Mouse (Mus musculus) left cerebral cortex, adult 18-20 months (tissue): ENCODE measurements around the gene Extl1. TPM values are rescaled to one million over a fixed set of nuclear protein-coding genes. Genes with fewer than 3 reads are reported as not detected.
"Not testable (repeated sequence)": the region's sequence is repeated elsewhere in the genome, so short reads cannot be mapped to it uniquely, and the experiment has no call there.

ENCODE experiments used
- DNase-seq, 2 experiments: peaks; one replicate each; pipeline ENCODE4 v3.0.0; 2021 to 2022; ENCODE audit warnings: low spot score in 2 of 2, mixed read lengths in 1 of 2
- long read RNA-seq, 2 experiments: library from polyadenylated mRNA; stranded (forward); transcript quantifications; one replicate each; pipeline ENCODE4 v2.0.0; 2021
- total RNA-seq, 2 experiments: library from RNA; stranded (reverse); gene quantifications; 2 replicates each; pipeline ENCODE4 v1.2.3; 2021

Extl1 gene
- 10 to 100 TPM; 44.0 to 45.4 TPM for total RNA-seq
- long read RNA-seq, experiment 1, full-length matches to known transcripts = 38 of 74 reads
- long read RNA-seq, experiment 1, partial matches to known transcripts = 12 of 74 reads
- long read RNA-seq, experiment 1, other reads (novel, unspliced or antisense) = 24 of 74 reads
- long read RNA-seq, experiment 2, full-length matches to known transcripts = 21 of 51 reads
- long read RNA-seq, experiment 2, partial matches to known transcripts = 3 of 51 reads
- long read RNA-seq, experiment 2, other reads (novel, unspliced or antisense) = 27 of 51 reads

GRCm38 (mm10) chr4:134383750-134384149 is at the start of gene Extl1:
Gene Extl1 (minus strand): TSS chr4:134383850.
- DNase-seq = not testable (repeated sequence)

GRCm38 (mm10) chr4:134432686-134433360 is 49.2 kb upstream of the Extl1 start:
- no peak for DNase-seq

GRCm38 (mm10) chr4:134430381-134431004 is 46.8 kb upstream of the Extl1 start:
- DNase-seq = peak; percentile 90 to 94

- peak in 1 of 2 experiments; percentile 67 for DNase-seq
Observed at GRCm38 (mm10) chr4:134425088-134425487, 41.4 kb upstream of the Extl1 start.

- DNase-seq = no peak
Observed at GRCm38 (mm10) chr4:134423949-134424348, 40.3 kb upstream of the Extl1 start.

GRCm38 (mm10) chr4:134421971-134422370 is 38.3 kb upstream of the Extl1 start:
- DNase-seq = no peak

GRCm38 (mm10) chr4:134417111-134417510 is 33.5 kb upstream of the Extl1 start:
- DNase-seq = no peak

- peak in 1 of 2 experiments; percentile 62 for DNase-seq
Observed at GRCm38 (mm10) chr4:134416602-134417001, 33.0 kb upstream of the Extl1 start.

GRCm38 (mm10) chr4:134416177-134416576 is 32.5 kb upstream of the Extl1 start:
- DNase-seq = peak; percentile 61 to 75

- DNase-seq = no peak
Observed at GRCm38 (mm10) chr4:134409286-134409685, 25.6 kb upstream of the Extl1 start.

- no peak for DNase-seq
Observed at GRCm38 (mm10) chr4:134403721-134404120, 20.1 kb upstream of the Extl1 start.

GRCm38 (mm10) chr4:134402571-134403262 is 19.1 kb upstream of the Extl1 start:
- no peak for DNase-seq

GRCm38 (mm10) chr4:134401856-134402570 is 18.4 kb upstream of the Extl1 start:
- no peak for DNase-seq

- DNase-seq = peak; percentile 71 to 85
Observed at GRCm38 (mm10) chr4:134401181-134401661, 17.6 kb upstream of the Extl1 start.

GRCm38 (mm10) chr4:134400206-134400605 is 16.6 kb upstream of the Extl1 start:
- DNase-seq = no peak

- no peak for DNase-seq
Observed at GRCm38 (mm10) chr4:134397732-134398131, 14.1 kb upstream of the Extl1 start.

GRCm38 (mm10) chr4:134397121-134397520 is 13.5 kb upstream of the Extl1 start:
- peak in 1 of 2 experiments; percentile 37 for DNase-seq

GRCm38 (mm10) chr4:134395977-134396825 is 12.6 kb upstream of the Extl1 start, which contains the start of gene Pafah2:
Gene Pafah2 (plus strand): TSS chr4:134396320.
- peak; percentile 92 to 93 for DNase-seq

- DNase-seq = no peak
Observed at GRCm38 (mm10) chr4:134395142-134395541, 11.5 kb upstream of the Extl1 start.

- DNase-seq = no peak
Observed at GRCm38 (mm10) chr4:134393026-134393425, 9.4 kb upstream of the Extl1 start.
